Mouse (Mus musculus) liver, embryonic 12.5 days (tissue): Measurements from ENCODE around the gene D430019H16Rik. TPM values are rescaled to one million over a fixed set of nuclear protein-coding genes. Genes with fewer than 3 reads are reported as not detected.

Experiments used
- polyA plus RNA-seq: library from polyadenylated mRNA; unstranded; fragments of >200 nt; fragmentation: Nextera tagmentation; extraction: Ambion mirVana; gene quantifications from 2 replicates; pipeline ENCODE4 v1.2.1, GENCODE M21; 2016

The D430019H16Rik gene
- polyA plus RNA-seq, 1 experiment from 2014 or later = 0.13 TPM

Other genes with a start within 250 kb of the D430019H16Rik start
- gene Tcl1, start 231.1 kb upstream of the D430019H16Rik start, polyA plus RNA-seq = not detected in 2 replicates
- gene Tunar, start 120.0 kb upstream of the D430019H16Rik start, polyA plus RNA-seq = 0.07 TPM in 1 of 2 replicates, not detected in the other
- not detected in 2 replicates for gene Bdkrb2, start 109.4 kb downstream of the D430019H16Rik start, polyA plus RNA-seq
- not detected in 2 replicates for gene Bdkrb1, start 149.2 kb downstream of the D430019H16Rik start, polyA plus RNA-seq
- 15.4 and 16.5 TPM in 2 replicates for gene Gskip, start 231.0 kb downstream of the D430019H16Rik start, polyA plus RNA-seq
- 14.4 and 14.6 TPM in 2 replicates for gene Atg2b, start 231.4 kb downstream of the D430019H16Rik start, polyA plus RNA-seq